Mouse (Mus musculus): ENCODE measurements around the gene Sav1. TPM values are rescaled to one million over a fixed set of nuclear protein-coding genes. Genes with fewer than 3 reads are reported as not detected.
A peak's percentile ranks its signal among the peaks of the same experiment; 100 is the strongest.

The Sav1 gene
- polyA plus RNA-seq, 1 experiment from 2014 or later: 9.7 TPM

- H3K36me3 ChIP-seq (ENCODE audit: control insufficient read depth, insufficient read depth, low read length): no peaks in the 10 kb centered on the region
- H3K27ac ChIP-seq (ENCODE audit: low read depth, low read length): no peak overlapping the region
- no peaks in the 10 kb centered on the region; the same call in 1 of the 2 replicates for H3K9me3 ChIP-seq (ENCODE audit: control insufficient read depth, low read length)
- no peak overlapping the region for H3K9ac ChIP-seq (ENCODE audit: low read length)
- WGBS: 87% methylated on average over 13 of the region's 13 CpGs
- H3K4me2 ChIP-seq (ENCODE audit: low read depth, low read length, severe bottlenecking): no peak overlapping the region
- no peak for ATAC-seq (replicated peaks; ENCODE audit: low FRiP score)
- no peak for DNase-seq (ENCODE audit: low spot score)
- H3K27me3 ChIP-seq (ENCODE audit: control insufficient read depth, insufficient read depth, low read length): no peaks in the 10 kb centered on the region
- H3K4me1 ChIP-seq (replicated peaks; ENCODE audit: control insufficient read depth, insufficient read depth, low read length): no peaks in the 10 kb centered on the region
- no peak overlapping the region for H3K4me3 ChIP-seq (ENCODE audit: low read depth, low read length)
Measured at GRCm38 (mm10) chr12:69998186-69998983, 11.6 kb upstream of the Sav1 start.

DNA sequence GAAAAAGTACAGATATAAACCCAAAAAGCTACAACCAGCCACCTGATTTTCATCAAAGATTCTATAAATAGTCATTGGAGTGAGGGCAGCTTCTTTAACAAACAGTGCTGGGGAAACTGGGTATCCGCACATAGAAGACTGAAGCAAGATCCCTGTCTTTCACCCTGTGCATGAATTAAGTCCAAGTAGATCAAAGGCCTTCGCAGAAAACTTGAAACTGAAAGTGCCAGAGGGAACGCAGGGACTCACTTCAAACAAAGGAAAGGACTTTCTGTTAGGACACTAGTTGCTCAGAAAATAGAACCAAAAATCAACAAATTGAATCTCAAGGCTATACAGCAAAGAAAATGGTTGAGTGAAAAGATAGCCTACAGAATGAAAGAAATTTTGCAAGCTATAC, 8.6 kb upstream of the Sav1 start:
- Histone ChIP-seq H3K4me1 (replicated peaks; ENCODE audit: control insufficient read depth, insufficient read depth, low read length) (no peaks in the 10 kb centered on the region), H3K4me2 (ENCODE audit: low read depth, low read length, severe bottlenecking) (no peak overlapping the region), H3K36me3 (ENCODE audit: control insufficient read depth, insufficient read depth, low read length) (no peaks in the 10 kb centered on the region), H3K9me3 (ENCODE audit: control insufficient read depth, low read length) (no peaks in the 10 kb centered on the region; the same call in 1 of the 2 replicates), H3K27me3 (ENCODE audit: control insufficient read depth, insufficient read depth, low read length) (no peaks in the 10 kb centered on the region), H3K4me3 (ENCODE audit: low read depth, low read length) (no peak overlapping the region), H3K9ac (ENCODE audit: low read length) (no peak overlapping the region), H3K27ac (ENCODE audit: low read depth, low read length) (no peak overlapping the region)
- WGBS: 73% methylated on average over 3 of the region's 3 CpGs
- DNase-seq (ENCODE audit: low spot score) (no peak), ATAC-seq (replicated peaks; ENCODE audit: low FRiP score) (no peak)

DNA sequence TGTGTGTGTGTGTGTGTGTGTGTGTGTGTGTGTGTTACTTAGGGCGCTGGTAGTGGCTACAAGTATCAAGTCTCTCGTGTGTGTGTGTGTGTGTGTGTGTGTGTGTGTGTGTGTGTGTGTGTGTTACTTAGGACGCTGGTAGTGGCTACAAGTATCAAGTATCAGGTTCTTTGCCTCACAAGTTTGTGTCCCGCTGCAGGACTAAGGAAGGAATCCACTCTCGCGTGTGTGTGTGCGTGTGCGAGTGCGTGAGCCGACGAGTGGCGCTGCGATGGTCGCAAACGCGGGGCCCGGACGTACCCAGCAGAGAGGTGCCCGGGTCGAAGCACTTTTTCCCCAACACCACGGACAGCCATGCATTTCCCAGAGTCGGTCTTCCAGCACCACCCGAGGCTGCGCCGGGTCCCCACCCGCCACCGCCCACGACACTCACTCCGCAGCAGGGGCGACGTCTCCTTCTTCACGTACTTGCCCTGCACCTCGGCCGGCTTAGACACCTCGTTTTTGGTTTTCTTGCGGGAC, 500 bp downstream of the Sav1 start:
- under 1% methylated on average over 36 of the region's 36 CpGs for WGBS
- peak; percentile 63 for ATAC-seq (replicated peaks; ENCODE audit: low FRiP score)
- peak overlapping the region; percentile 89 for H3K4me3 ChIP-seq (ENCODE audit: low read depth, low read length)

DNA sequence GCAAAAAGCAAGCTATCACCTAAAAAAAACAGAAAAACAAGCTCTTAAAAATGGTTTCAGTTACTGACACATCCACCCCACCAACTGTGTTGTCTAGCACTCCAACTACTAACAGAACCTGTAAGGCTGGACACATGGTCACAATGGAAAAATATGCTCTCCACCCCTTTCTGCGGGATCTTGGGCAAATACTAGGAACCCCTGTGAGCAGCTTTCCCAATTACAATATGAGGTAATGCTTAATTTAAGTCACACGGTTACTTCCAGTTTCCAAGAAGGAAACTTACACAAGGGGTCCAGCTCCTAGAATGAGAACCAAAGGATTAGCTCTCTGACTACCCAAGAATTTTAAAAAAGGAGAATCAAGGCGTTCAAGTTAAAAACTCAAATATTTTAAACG, 1.3 kb downstream of the Sav1 start:
- no peaks in the 10 kb centered on the region for H3K9me3 ChIP-seq (ENCODE audit: control insufficient read depth, low read length)
- peak overlapping the region; percentile 89 for H3K4me3 ChIP-seq (ENCODE audit: low read depth, low read length)
- DNase-seq (ENCODE audit: low spot score) (no peak), ATAC-seq (replicated peaks; ENCODE audit: low FRiP score) (no peak)
- 38% methylated on average over 4 of the region's 4 CpGs for WGBS
- H3K27me3 ChIP-seq (ENCODE audit: control insufficient read depth, insufficient read depth, low read length): no peaks in the 10 kb centered on the region
- H3K4me1 ChIP-seq (replicated peaks; ENCODE audit: control insufficient read depth, insufficient read depth, low read length): no peaks in the 10 kb centered on the region
- peak overlapping the region; percentile 95; the same call in 1 of the 2 replicates for H3K9ac ChIP-seq (ENCODE audit: low read length)
- no peaks in the 10 kb centered on the region; the same call in 1 of the 2 replicates for H3K36me3 ChIP-seq (ENCODE audit: control insufficient read depth, insufficient read depth, low read length)
- peak overlapping the region; percentile 60 for H3K4me2 ChIP-seq (ENCODE audit: low read depth, low read length, severe bottlenecking)
- no peak overlapping the region for H3K27ac ChIP-seq (ENCODE audit: low read depth, low read length)

More for the DNA sequence above, 500 bp downstream of the Sav1 start:
- H3K27me3 ChIP-seq (ENCODE audit: control insufficient read depth, insufficient read depth, low read length): no peaks in the 10 kb centered on the region
- H3K9ac ChIP-seq (ENCODE audit: low read length): peak overlapping the region; percentile 95
- peak; percentile 78 for DNase-seq (ENCODE audit: low spot score)
- H3K4me1 ChIP-seq (replicated peaks; ENCODE audit: control insufficient read depth, insufficient read depth, low read length): no peaks in the 10 kb centered on the region
- peak overlapping the region; percentile 70 for H3K27ac ChIP-seq (ENCODE audit: low read depth, low read length)
- H3K9me3 ChIP-seq (ENCODE audit: control insufficient read depth, low read length): no peaks in the 10 kb centered on the region
- peak overlapping the region; percentile 60 for H3K4me2 ChIP-seq (ENCODE audit: low read depth, low read length, severe bottlenecking)
- H3K36me3 ChIP-seq (ENCODE audit: control insufficient read depth, insufficient read depth, low read length): no peaks in the 10 kb centered on the region; the same call in 1 of the 2 replicates

- Histone ChIP-seq H3K9me3 (ENCODE audit: control insufficient read depth, low read length) (no peaks in the 10 kb centered on the region), H3K36me3 (ENCODE audit: control insufficient read depth, insufficient read depth, low read length) (no peaks in the 10 kb centered on the region; the same call in 1 of the 2 replicates), H3K4me2 (ENCODE audit: low read depth, low read length, severe bottlenecking) (no peak overlapping the region), H3K27me3 (ENCODE audit: control insufficient read depth, insufficient read depth, low read length) (no peaks in the 10 kb centered on the region), H3K4me3 (ENCODE audit: low read depth, low read length) (no peak overlapping the region), H3K9ac (ENCODE audit: low read length) (no peak overlapping the region), H3K27ac (ENCODE audit: low read depth, low read length) (no peak overlapping the region), H3K4me1 (replicated peaks; ENCODE audit: control insufficient read depth, insufficient read depth, low read length) (no peaks in the 10 kb centered on the region)
- ATAC-seq (replicated peaks; ENCODE audit: low FRiP score): no peak
- DNase-seq (ENCODE audit: low spot score): peak; percentile 51
- WGBS: 67% methylated on average over 5 of the region's 5 CpGs
Measured at GRCm38 (mm10) chr12:69982874-69983273, 3.9 kb downstream of the Sav1 start.

- WGBS: 83% methylated on average over 9 of the region's 9 CpGs
- Histone ChIP-seq H3K4me2 (ENCODE audit: low read depth, low read length, severe bottlenecking) (no peak overlapping the region), H3K4me1 (replicated peaks; ENCODE audit: control insufficient read depth, insufficient read depth, low read length) (no peaks in the 10 kb centered on the region), H3K4me3 (ENCODE audit: low read depth, low read length) (no peak overlapping the region), H3K27ac (ENCODE audit: low read depth, low read length) (no peak overlapping the region), H3K27me3 (ENCODE audit: control insufficient read depth, insufficient read depth, low read length) (no peaks in the 10 kb centered on the region), H3K9me3 (ENCODE audit: control insufficient read depth, low read length) (no peaks in the 10 kb centered on the region), H3K9ac (ENCODE audit: low read length) (no peak overlapping the region), H3K36me3 (ENCODE audit: control insufficient read depth, insufficient read depth, low read length) (no peaks in the 10 kb centered on the region; the same call in 1 of the 2 replicates)
- DNase-seq (ENCODE audit: low spot score): no peak
- no peak for ATAC-seq (replicated peaks; ENCODE audit: low FRiP score)
Measured at GRCm38 (mm10) chr12:69977376-69977998, 9.3 kb downstream of the Sav1 start.

- no peak overlapping the region for H3K4me3 ChIP-seq (ENCODE audit: low read depth, low read length)
- H3K4me2 ChIP-seq (ENCODE audit: low read depth, low read length, severe bottlenecking): no peak overlapping the region
- no peaks in the 10 kb centered on the region for H3K27me3 ChIP-seq (ENCODE audit: control insufficient read depth, insufficient read depth, low read length)
- H3K27ac ChIP-seq (ENCODE audit: low read depth, low read length): no peak overlapping the region
- no peaks in the 10 kb centered on the region; the same call in 1 of the 2 replicates for H3K36me3 ChIP-seq (ENCODE audit: control insufficient read depth, insufficient read depth, low read length)
- no peaks in the 10 kb centered on the region for H3K9me3 ChIP-seq (ENCODE audit: control insufficient read depth, low read length)
- no peak overlapping the region for H3K9ac ChIP-seq (ENCODE audit: low read length)
- ATAC-seq (replicated peaks; ENCODE audit: low FRiP score) (no peak), DNase-seq (ENCODE audit: low spot score) (no peak)
- H3K4me1 ChIP-seq (replicated peaks; ENCODE audit: control insufficient read depth, insufficient read depth, low read length): no peaks in the 10 kb centered on the region
- 92% methylated on average over 6 of the region's 6 CpGs for WGBS
Measured at GRCm38 (mm10) chr12:69976688-69977087, 10.1 kb downstream of the Sav1 start.

DNA sequence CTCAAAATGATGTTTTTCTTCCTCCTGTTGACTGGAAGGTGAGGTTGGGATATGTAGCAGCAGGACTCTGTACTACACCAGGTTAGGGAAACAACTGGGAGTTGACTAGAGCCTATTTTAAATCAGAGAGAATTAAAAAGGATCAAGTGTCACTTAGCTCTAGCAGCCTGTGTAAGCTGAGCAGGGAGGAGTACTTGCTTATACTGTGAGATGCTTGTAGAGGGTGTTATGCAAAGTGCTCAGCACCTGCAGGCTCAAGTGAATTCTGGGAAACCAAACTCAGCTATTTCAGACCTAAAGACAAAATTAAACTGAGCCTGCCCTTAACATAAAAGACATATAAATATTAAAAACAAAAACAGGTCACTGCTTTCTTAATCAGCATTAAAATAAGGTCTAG, 13.1 kb downstream of the Sav1 start:
- H3K4me1 ChIP-seq (replicated peaks; ENCODE audit: control insufficient read depth, insufficient read depth, low read length): no peaks in the 10 kb centered on the region
- DNase-seq (ENCODE audit: low spot score) (no peak), ATAC-seq (replicated peaks; ENCODE audit: low FRiP score) (no peak)
- no peaks in the 10 kb centered on the region; the same call in 1 of the 2 replicates for H3K36me3 ChIP-seq (ENCODE audit: control insufficient read depth, insufficient read depth, low read length)
- no peaks in the 10 kb centered on the region for H3K9me3 ChIP-seq (ENCODE audit: control insufficient read depth, low read length)
- H3K9ac ChIP-seq (ENCODE audit: low read length): no peak overlapping the region
- H3K27me3 ChIP-seq (ENCODE audit: control insufficient read depth, insufficient read depth, low read length): no peaks in the 10 kb centered on the region
- no peak overlapping the region for H3K27ac ChIP-seq (ENCODE audit: low read depth, low read length)
- no peak overlapping the region for H3K4me2 ChIP-seq (ENCODE audit: low read depth, low read length, severe bottlenecking)
- H3K4me3 ChIP-seq (ENCODE audit: low read depth, low read length): no peak overlapping the region

All from forebrain, embryonic 11.5 days (tissue).